Mouse (Mus musculus) kidney, postnatal 0 days (tissue): ENCODE data around the gene Ptpro. TPM values are rescaled to one million over a fixed set of nuclear protein-coding genes. Genes with fewer than 3 reads are reported as not detected.

ENCODE experiments used
- ATAC-seq: fragments of 200-750 bp; cut with Nextera tagmentation; replicated peaks from 2 replicates; pipeline ENCODE4 v1.8.0; 2017; ENCODE audit warnings: low read depth, moderate number of reproducible peaks, moderate TSS enrichment, moderate library complexity; ENCODE audit not compliant: low FRiP score
- DNase-seq: peaks from one replicate; pipeline ENCODE4 v3.0.0-alpha.2; 2016; ENCODE audit warnings: low spot score
- H3K27ac ChIP-seq: fragments of 300-500 bp; sonication (generic); 2 replicates; pipeline ENCODE4 v1.5.1; 2014; ENCODE audit warnings: mild to moderate bottlenecking
- H3K27me3 ChIP-seq: fragments of 300-500 bp; sonication (generic); 2 replicates; pipeline ENCODE4 v1.6.1; 2014; ENCODE audit warnings: low read length, mixed read lengths; ENCODE audit not compliant: insufficient read depth
- H3K36me3 ChIP-seq: fragments of 300-500 bp; sonication (generic); 2 replicates; pipeline ENCODE4 v1.6.1; 2014; ENCODE audit warnings: low read length, mixed read lengths; ENCODE audit not compliant: insufficient read depth
- H3K4me1 ChIP-seq: fragments of 300-500 bp; sonication (generic); replicated peaks from 2 replicates; pipeline ENCODE4 v1.6.1; 2014; ENCODE audit warnings: antibody characterized with exemption, low read length, mixed read lengths; ENCODE audit not compliant: insufficient read depth
- H3K4me2 ChIP-seq: fragments of 300-500 bp; sonication (generic); 2 replicates; pipeline ENCODE4 v1.6.1; 2014; ENCODE audit warnings: mild to moderate bottlenecking, low read length, moderate library complexity, mixed read lengths
- H3K4me3 ChIP-seq: fragments of 300-500 bp; sonication (generic); replicated peaks from 2 replicates; pipeline ENCODE4 v1.5.1; 2014; ENCODE audit warnings: low read depth, low read length
- H3K9ac ChIP-seq: fragments of 300-500 bp; sonication (generic); 2 replicates; pipeline ENCODE4 v1.6.1; 2014; ENCODE audit warnings: low read depth, low read length
- H3K9me3 ChIP-seq: fragments of 300-500 bp; sonication (generic); replicated peaks from 2 replicates; pipeline ENCODE4 v1.6.1; 2016; ENCODE audit warnings: low read length, inconsistent platforms, mixed read lengths
- CTCF ChIP-seq: IDR thresholded peaks from 2 replicates; pipeline ENCODE4 v1.5.1; 2016; ENCODE audit warnings: antibody characterized with exemption, low read depth, mild to moderate bottlenecking, moderate library complexity
- WGBS: fragments of 180-500 bp; shearing (Covaris S2); extraction: QIAGEN DNeasy Blood & Tissue Kit; methylation state at CpG from one replicate; pipeline ENCODE4 v1.1.7; 2014; 5-methylcytosine and 5-hydroxymethylcytosine counted together
- polyA plus RNA-seq: library from polyadenylated mRNA; unstranded; fragments of >200 nt; fragmentation: Nextera tagmentation; extraction: Ambion mirVana; gene quantifications from 2 replicates; pipeline ENCODE4 v1.2.1, GENCODE M21; 2015

Gene Ptpro
- polyA plus RNA-seq, 1 experiment from 2014 or later = 18.4 TPM

- H3K27me3 ChIP-seq = no peaks in the 10 kb centered on the region
- WGBS = 86% methylated on average over 7 of the region's 7 CpGs
- no peaks in the 10 kb centered on the region for H3K9me3 ChIP-seq
- no peak for DNase-seq
- H3K4me2 ChIP-seq = no peak overlapping the region
- no peaks in the 10 kb centered on the region; the same call in 1 of the 2 replicates for H3K36me3 ChIP-seq
- no peak overlapping the region for H3K4me3 ChIP-seq
- TF ChIP-seq CTCF = no peak
- H3K9ac ChIP-seq = no peak overlapping the region
- H3K27ac ChIP-seq = no peak overlapping the region
- no peaks in the 10 kb centered on the region for H3K4me1 ChIP-seq
- ATAC-seq = no peak
These were observed 230.8 kb downstream of the Ptpro start for GRCm38 (mm10) chr6:137482891-137483290.

- peak; percentile 62 for DNase-seq
- no peak for TF ChIP-seq CTCF
- Histone ChIP-seq H3K36me3 (no peaks in the 10 kb centered on the region), H3K9me3 (no peaks in the 10 kb centered on the region), H3K9ac (no peak overlapping the region), H3K27ac (no peak overlapping the region), H3K4me3 (no peak overlapping the region), H3K4me2 (no peak overlapping the region), H3K4me1 (no peaks in the 10 kb centered on the region), H3K27me3 (no peaks in the 10 kb centered on the region)
- 53% methylated on average over 6 of the region's 6 CpGs for WGBS
- peak; percentile 70; the same call in 1 of the 2 replicates for ATAC-seq
These were observed 235.3 kb downstream of the Ptpro start for GRCm38 (mm10) chr6:137487443-137487842.

- Histone ChIP-seq H3K9ac (no peak overlapping the region), H3K4me1 (no peaks in the 10 kb centered on the region), H3K27ac (no peak overlapping the region), H3K4me2 (no peak overlapping the region), H3K27me3 (no peaks in the 10 kb centered on the region), H3K4me3 (no peak overlapping the region), H3K9me3 (no peaks in the 10 kb centered on the region), H3K36me3 (no peaks in the 10 kb centered on the region)
- no peak for TF ChIP-seq CTCF
- 91% methylated on average over 14 of the region's 14 CpGs for WGBS
- no peak for DNase-seq
- ATAC-seq = no peak
These were observed 238.0 kb downstream of the Ptpro start for GRCm38 (mm10) chr6:137490115-137490514.

GRCm38 (mm10) chr6:137491659-137492058 lies 239.5 kb downstream of the Ptpro start:
- 52% methylated on average over 2 of the region's 2 CpGs for WGBS
- H3K9ac ChIP-seq = no peak overlapping the region
- DNase-seq (no peak), ATAC-seq (no peak)
- H3K4me1 ChIP-seq = no peaks in the 10 kb centered on the region
- TF ChIP-seq CTCF = no peak
- H3K27ac ChIP-seq = no peak overlapping the region
- no peaks in the 10 kb centered on the region for H3K9me3 ChIP-seq
- H3K36me3 ChIP-seq = no peaks in the 10 kb centered on the region
- no peak overlapping the region for H3K4me3 ChIP-seq
- H3K27me3 ChIP-seq = no peaks in the 10 kb centered on the region
- no peak overlapping the region for H3K4me2 ChIP-seq

GRCm38 (mm10) chr6:137492582-137492981 lies 240.5 kb downstream of the Ptpro start:
- ATAC-seq (no peak), DNase-seq (no peak)
- Histone ChIP-seq H3K27ac (no peak overlapping the region), H3K4me2 (no peak overlapping the region), H3K36me3 (no peaks in the 10 kb centered on the region), H3K9me3 (no peaks in the 10 kb centered on the region), H3K4me3 (no peak overlapping the region), H3K27me3 (no peaks in the 10 kb centered on the region), H3K4me1 (no peaks in the 10 kb centered on the region), H3K9ac (no peak overlapping the region)
- TF ChIP-seq CTCF = no peak
- WGBS = 74% methylated on average over 4 of the region's 4 CpGs

- ATAC-seq (no peak), DNase-seq (no peak)
- no peaks in the 10 kb centered on the region for H3K27me3 ChIP-seq
- no peak overlapping the region for H3K9ac ChIP-seq
- no peaks in the 10 kb centered on the region for H3K36me3 ChIP-seq
- TF ChIP-seq CTCF = no peak
- H3K27ac ChIP-seq = no peak overlapping the region
- 86% methylated on average over 17 of the region's 17 CpGs for WGBS
- no peak overlapping the region for H3K4me3 ChIP-seq
- no peaks in the 10 kb centered on the region for H3K4me1 ChIP-seq
- H3K4me2 ChIP-seq = no peak overlapping the region
- H3K9me3 ChIP-seq = no peaks in the 10 kb centered on the region
These were observed 241.4 kb downstream of the Ptpro start for GRCm38 (mm10) chr6:137493211-137494135.
